Mouse (Mus musculus): Measurements from ENCODE around the gene Sorcs1. TPM values are rescaled to one million over a fixed set of nuclear protein-coding genes. Genes with fewer than 3 reads are reported as not detected.

Gene Sorcs1
- polyA plus RNA-seq, 1 experiment from 2014 or later, result 2.8 TPM

- no peak overlapping the region for H3K27ac ChIP-seq
- WGBS, result 84% methylated on average over 5 of the region's 5 CpGs
- H3K4me2 ChIP-seq (replicated peaks), result no peak overlapping the region
- no peaks in the 10 kb centered on the region for H3K27me3 ChIP-seq (replicated peaks)
- no peak for ATAC-seq
- no peaks in the 10 kb centered on the region for H3K9me3 ChIP-seq
- H3K9ac ChIP-seq, result no peak overlapping the region
- no peaks in the 10 kb centered on the region for H3K36me3 ChIP-seq
- no peak overlapping the region for H3K4me3 ChIP-seq (replicated peaks)
- no peaks in the 10 kb centered on the region for H3K4me1 ChIP-seq (replicated peaks)
Observed at GRCm38 (mm10) chr19:50394101-50394500, 284.3 kb downstream of the Sorcs1 start.

- ATAC-seq, result no peak
- no peaks in the 10 kb centered on the region for H3K27me3 ChIP-seq (replicated peaks)
- no peaks in the 10 kb centered on the region for H3K4me1 ChIP-seq (replicated peaks)
- H3K9ac ChIP-seq, result no peak overlapping the region
- WGBS, result 69% methylated on average over 9 of the region's 9 CpGs
- H3K27ac ChIP-seq, result no peak overlapping the region
- no peak overlapping the region for H3K4me2 ChIP-seq (replicated peaks)
- no peaks in the 10 kb centered on the region for H3K36me3 ChIP-seq
- no peaks in the 10 kb centered on the region for H3K9me3 ChIP-seq
- H3K4me3 ChIP-seq (replicated peaks), result no peak overlapping the region
Observed at GRCm38 (mm10) chr19:50389925-50390552, 288.4 kb downstream of the Sorcs1 start.

- H3K4me3 ChIP-seq (replicated peaks), result no peak overlapping the region
- no peaks in the 10 kb centered on the region for H3K27me3 ChIP-seq (replicated peaks)
- H3K9me3 ChIP-seq, result no peaks in the 10 kb centered on the region
- H3K4me1 ChIP-seq (replicated peaks), result no peaks in the 10 kb centered on the region
- H3K36me3 ChIP-seq, result no peaks in the 10 kb centered on the region
- no peak overlapping the region for H3K9ac ChIP-seq
- no peak overlapping the region for H3K27ac ChIP-seq
- H3K4me2 ChIP-seq (replicated peaks), result no peak overlapping the region
- 83% methylated on average over 5 of the region's 5 CpGs for WGBS
- ATAC-seq, result no peak
Observed at GRCm38 (mm10) chr19:50378901-50379300, 299.5 kb downstream of the Sorcs1 start.

- H3K9me3 ChIP-seq, result no peaks in the 10 kb centered on the region
- no peaks in the 10 kb centered on the region for H3K4me1 ChIP-seq (replicated peaks)
- no peaks in the 10 kb centered on the region for H3K36me3 ChIP-seq
- no peak overlapping the region for H3K4me3 ChIP-seq (replicated peaks)
- H3K4me2 ChIP-seq (replicated peaks), result no peak overlapping the region
- no peak for ATAC-seq
- no peaks in the 10 kb centered on the region for H3K27me3 ChIP-seq (replicated peaks)
- 41% methylated on average over 10 of the region's 10 CpGs for WGBS
- H3K9ac ChIP-seq, result no peak overlapping the region
- no peak overlapping the region for H3K27ac ChIP-seq
Observed at GRCm38 (mm10) chr19:50374751-50375150, 303.7 kb downstream of the Sorcs1 start.

- Histone ChIP-seq H3K9me3 (no peaks in the 10 kb centered on the region), H3K4me2 (replicated peaks) (no peak overlapping the region), H3K27ac (no peak overlapping the region), H3K36me3 (no peaks in the 10 kb centered on the region), H3K27me3 (replicated peaks) (no peaks in the 10 kb centered on the region), H3K9ac (no peak overlapping the region), H3K4me1 (replicated peaks) (no peaks in the 10 kb centered on the region), H3K4me3 (replicated peaks) (no peak overlapping the region)
- no peak for ATAC-seq
- WGBS, result 70% methylated on average over 3 of the region's 3 CpGs
Observed at GRCm38 (mm10) chr19:50366446-50366845, 312.0 kb downstream of the Sorcs1 start.

- H3K4me3 ChIP-seq (replicated peaks), result no peak overlapping the region
- H3K36me3 ChIP-seq, result no peaks in the 10 kb centered on the region
- no peaks in the 10 kb centered on the region for H3K27me3 ChIP-seq (replicated peaks)
- no peak overlapping the region for H3K4me2 ChIP-seq (replicated peaks)
- no peaks in the 10 kb centered on the region for H3K4me1 ChIP-seq (replicated peaks)
- H3K9ac ChIP-seq, result no peak overlapping the region
- WGBS, result 40% methylated on average over 9 of the region's 9 CpGs
- no peak overlapping the region for H3K27ac ChIP-seq
- ATAC-seq, result no peak
- no peaks in the 10 kb centered on the region for H3K9me3 ChIP-seq
Observed at GRCm38 (mm10) chr19:50362655-50363500, 315.6 kb downstream of the Sorcs1 start.

- H3K9ac ChIP-seq, result no peak overlapping the region
- WGBS, result 13% methylated on average over 2 of the region's 2 CpGs
- ATAC-seq, result no peak
Observed at GRCm38 (mm10) chr19:50358561-50358960, 319.9 kb downstream of the Sorcs1 start.

GRCm38 (mm10) chr19:50339211-50339610 lies 339.2 kb downstream of the Sorcs1 start:
- H3K4me2 ChIP-seq (replicated peaks), result no peak overlapping the region
- 93% methylated on average over 8 of the region's 8 CpGs for WGBS
- H3K4me1 ChIP-seq (replicated peaks), result no peaks in the 10 kb centered on the region
- no peak overlapping the region for H3K27ac ChIP-seq
- H3K9ac ChIP-seq, result no peak overlapping the region
- no peaks in the 10 kb centered on the region for H3K27me3 ChIP-seq (replicated peaks)
- no peak for ATAC-seq
- no peaks in the 10 kb centered on the region for H3K9me3 ChIP-seq
- H3K4me3 ChIP-seq (replicated peaks), result no peak overlapping the region
- no peaks in the 10 kb centered on the region for H3K36me3 ChIP-seq

More at GRCm38 (mm10) chr19:50358561-50358960, 319.9 kb downstream of the Sorcs1 start:
- no peak overlapping the region for H3K27ac ChIP-seq
- H3K36me3 ChIP-seq, result no peaks in the 10 kb centered on the region
- no peaks in the 10 kb centered on the region for H3K4me1 ChIP-seq (replicated peaks)
- H3K4me2 ChIP-seq (replicated peaks), result no peak overlapping the region
- H3K4me3 ChIP-seq (replicated peaks), result no peak overlapping the region
- H3K9me3 ChIP-seq, result no peaks in the 10 kb centered on the region
- H3K27me3 ChIP-seq (replicated peaks), result no peaks in the 10 kb centered on the region

- H3K4me2 ChIP-seq (replicated peaks), result no peak overlapping the region
- H3K4me3 ChIP-seq (replicated peaks), result no peak overlapping the region
- no peaks in the 10 kb centered on the region for H3K27me3 ChIP-seq (replicated peaks)
- H3K27ac ChIP-seq, result no peak overlapping the region
- WGBS, result 75% methylated on average over 3 of the region's 3 CpGs
- no peak overlapping the region for H3K9ac ChIP-seq
- ATAC-seq, result no peak
- no peaks in the 10 kb centered on the region for H3K36me3 ChIP-seq
- H3K9me3 ChIP-seq, result no peaks in the 10 kb centered on the region
- no peaks in the 10 kb centered on the region for H3K4me1 ChIP-seq (replicated peaks)
Observed at GRCm38 (mm10) chr19:50336751-50337150, 341.7 kb downstream of the Sorcs1 start.

- Histone ChIP-seq H3K9me3 (no peaks in the 10 kb centered on the region), H3K4me3 (replicated peaks) (no peak overlapping the region), H3K4me2 (replicated peaks) (no peak overlapping the region), H3K4me1 (replicated peaks) (no peaks in the 10 kb centered on the region), H3K27me3 (replicated peaks) (no peaks in the 10 kb centered on the region), H3K9ac (no peak overlapping the region), H3K27ac (no peak overlapping the region), H3K36me3 (no peaks in the 10 kb centered on the region)
- no peak for ATAC-seq
- 73% methylated on average over 3 of the region's 3 CpGs for WGBS
Observed at GRCm38 (mm10) chr19:50331136-50331535, 347.3 kb downstream of the Sorcs1 start.

- H3K4me1 ChIP-seq (replicated peaks), result no peaks in the 10 kb centered on the region
- no peaks in the 10 kb centered on the region for H3K9me3 ChIP-seq
- H3K36me3 ChIP-seq, result no peaks in the 10 kb centered on the region
- H3K4me2 ChIP-seq (replicated peaks), result no peak overlapping the region
- no peak overlapping the region for H3K9ac ChIP-seq
- no peak overlapping the region for H3K4me3 ChIP-seq (replicated peaks)
- no peaks in the 10 kb centered on the region for H3K27me3 ChIP-seq (replicated peaks)
- H3K27ac ChIP-seq, result no peak overlapping the region
- no peak for ATAC-seq
- 60% methylated on average over 8 of the region's 8 CpGs for WGBS
Observed at GRCm38 (mm10) chr19:50327804-50328203, 350.6 kb downstream of the Sorcs1 start.

GRCm38 (mm10) chr19:50326151-50326550 lies 352.3 kb downstream of the Sorcs1 start:
- ATAC-seq, result no peak
- Histone ChIP-seq H3K27me3 (replicated peaks) (no peaks in the 10 kb centered on the region), H3K36me3 (no peaks in the 10 kb centered on the region), H3K9ac (no peak overlapping the region), H3K4me1 (replicated peaks) (no peaks in the 10 kb centered on the region), H3K27ac (no peak overlapping the region), H3K4me2 (replicated peaks) (no peak overlapping the region), H3K9me3 (no peaks in the 10 kb centered on the region), H3K4me3 (replicated peaks) (no peak overlapping the region)
- 69% methylated on average over 3 of the region's 3 CpGs for WGBS

GRCm38 (mm10) chr19:50325686-50326085 lies 352.8 kb downstream of the Sorcs1 start:
- Histone ChIP-seq H3K27me3 (replicated peaks) (no peaks in the 10 kb centered on the region), H3K27ac (no peak overlapping the region), H3K9me3 (no peaks in the 10 kb centered on the region), H3K4me2 (replicated peaks) (no peak overlapping the region), H3K9ac (no peak overlapping the region), H3K4me3 (replicated peaks) (no peak overlapping the region), H3K36me3 (no peaks in the 10 kb centered on the region), H3K4me1 (replicated peaks) (no peaks in the 10 kb centered on the region)
- 91% methylated on average over 10 of the region's 10 CpGs for WGBS
- no peak for ATAC-seq
